Mouse (Mus musculus) forebrain, embryonic 16.5 days (tissue): ENCODE data around the gene Shroom2. TPM values are rescaled to one million over a fixed set of nuclear protein-coding genes. Genes with fewer than 3 reads are reported as not detected.
A peak's percentile ranks its signal among the peaks of the same experiment; 100 is the strongest.

Source experiments
- ATAC-seq: fragments of 200-750 bp; cut with Nextera tagmentation; 2 replicates; pipeline ENCODE4 v1.8.0; 2017; ENCODE audit warnings: mild to moderate bottlenecking, moderate library complexity
- H3K27ac ChIP-seq: fragments of 300-500 bp; sonication (generic); 2 replicates; pipeline ENCODE4 v1.5.1; 2014; ENCODE audit warnings: low read length, control low read depth
- H3K27me3 ChIP-seq: fragments of 300-500 bp; sonication (generic); replicated peaks from 2 replicates; pipeline ENCODE4 v1.6.1; 2014; ENCODE audit warnings: low read length; ENCODE audit not compliant: control insufficient read depth, insufficient read depth
- H3K36me3 ChIP-seq: fragments of 300-500 bp; sonication (generic); 2 replicates; pipeline ENCODE4 v1.6.1; 2014; ENCODE audit not compliant: control insufficient read depth, insufficient read depth
- H3K4me1 ChIP-seq: fragments of 300-500 bp; sonication (generic); replicated peaks from 2 replicates; pipeline ENCODE4 v1.6.1; 2014; ENCODE audit warnings: low read length; ENCODE audit not compliant: control insufficient read depth, insufficient read depth
- H3K4me2 ChIP-seq: fragments of 300-500 bp; sonication (generic); 2 replicates; pipeline ENCODE4 v1.6.1; 2014; ENCODE audit warnings: mild to moderate bottlenecking, low read length, control low read depth
- H3K4me3 ChIP-seq: fragments of 300-500 bp; sonication (generic); replicated peaks from 2 replicates; pipeline ENCODE4 v1.5.1; 2014; ENCODE audit warnings: mild to moderate bottlenecking, low read length, control low read depth
- H3K9ac ChIP-seq: fragments of 300-500 bp; sonication (generic); replicated peaks from 2 replicates; pipeline ENCODE4 v1.6.1; 2014; ENCODE audit warnings: low read depth, low read length, control low read depth
- H3K9me3 ChIP-seq: fragments of 300-500 bp; sonication (generic); 2 replicates; pipeline ENCODE4 v1.6.1; 2016; ENCODE audit warnings: low read length; ENCODE audit not compliant: control insufficient read depth
- WGBS: fragments of 180-500 bp; shearing (Covaris S2); extraction: QIAGEN DNeasy Blood & Tissue Kit; methylation state at CpG from one replicate; pipeline ENCODE4 v1.1.7; 2014; 5-methylcytosine and 5-hydroxymethylcytosine counted together
- polyA plus RNA-seq: library from polyadenylated mRNA; unstranded; fragments of >200 nt; fragmentation: Nextera tagmentation; extraction: Ambion mirVana; gene quantifications from 2 replicates; pipeline ENCODE4 v1.2.1, GENCODE M21; 2015

Gene Shroom2
- polyA plus RNA-seq, 1 experiment from 2014 or later = 59.3 TPM

GRCm38 (mm10) chrX:152657363-152658036 lies 111.8 kb downstream of the Shroom2 start:
- H3K4me3 ChIP-seq = no peak overlapping the region
- H3K9me3 ChIP-seq = no peaks in the 10 kb centered on the region
- no peak overlapping the region for H3K27ac ChIP-seq
- H3K9ac ChIP-seq = no peak overlapping the region
- no peak for ATAC-seq
- 45% methylated on average over 4 of the region's 4 CpGs for WGBS
- peaks cover 8% of the 10 kb centered on the region for H3K4me1 ChIP-seq
- no peaks in the 10 kb centered on the region for H3K36me3 ChIP-seq
- H3K27me3 ChIP-seq = no peaks in the 10 kb centered on the region; the same call in 1 of the 2 replicates
- H3K4me2 ChIP-seq = no peak overlapping the region

- no peak overlapping the region for H3K4me3 ChIP-seq
- no peaks in the 10 kb centered on the region for H3K36me3 ChIP-seq
- no peak overlapping the region for H3K9ac ChIP-seq
- H3K27ac ChIP-seq = peak overlapping the region; percentile 38
- WGBS = 62% methylated on average over 2 of the region's 2 CpGs
- H3K4me2 ChIP-seq = no peak overlapping the region
- H3K9me3 ChIP-seq = no peaks in the 10 kb centered on the region
- ATAC-seq = peak; percentile 16; the same call in 1 of the 2 replicates
- no peaks in the 10 kb centered on the region; the same call in 1 of the 2 replicates for H3K27me3 ChIP-seq
- peaks cover 8% of the 10 kb centered on the region for H3K4me1 ChIP-seq
Observed at GRCm38 (mm10) chrX:152656609-152656939, 112.7 kb downstream of the Shroom2 start.

GRCm38 (mm10) chrX:152655796-152656608 lies 113.3 kb downstream of the Shroom2 start:
- Histone ChIP-seq H3K4me3 (peak overlapping the region; percentile 15; the same call in 1 of the 2 replicates), H3K27me3 (no peaks in the 10 kb centered on the region), H3K4me1 (peaks cover 8% of the 10 kb centered on the region), H3K4me2 (peak overlapping the region; percentile 24), H3K9ac (no peak overlapping the region), H3K9me3 (no peaks in the 10 kb centered on the region), H3K27ac (peak overlapping the region; percentile 38), H3K36me3 (no peaks in the 10 kb centered on the region)
- ATAC-seq = peak; percentile 96
- 31% methylated on average over 8 of the region's 8 CpGs for WGBS

DNA sequence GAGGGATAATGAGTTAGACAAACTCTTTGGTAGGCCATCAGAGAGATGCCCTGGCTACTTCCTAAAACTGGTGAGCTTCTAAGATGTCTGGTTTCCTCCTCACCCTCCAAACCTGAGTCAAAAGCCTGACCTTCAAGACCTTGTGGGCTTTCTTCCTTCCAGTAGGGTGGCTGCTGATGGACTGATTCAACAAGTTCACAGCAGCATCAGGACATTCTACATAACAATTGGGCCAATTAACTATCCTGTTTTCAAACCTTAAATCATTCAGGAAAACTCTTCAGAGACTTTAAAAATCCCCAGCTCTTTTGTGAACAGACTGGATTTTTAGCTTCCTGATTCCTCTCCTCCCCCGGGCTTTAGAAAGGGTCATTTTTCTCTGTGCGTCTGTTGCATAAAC lies 116.6 kb downstream of the Shroom2 start:
- Histone ChIP-seq H3K4me1 (peaks cover 8% of the 10 kb centered on the region), H3K36me3 (no peaks in the 10 kb centered on the region), H3K9me3 (no peaks in the 10 kb centered on the region), H3K4me3 (no peak overlapping the region), H3K4me2 (no peak overlapping the region), H3K27me3 (no peaks in the 10 kb centered on the region), H3K9ac (no peak overlapping the region), H3K27ac (no peak overlapping the region)
- 70% methylated on average over 2 of the region's 2 CpGs for WGBS
- ATAC-seq = no peak

DNA sequence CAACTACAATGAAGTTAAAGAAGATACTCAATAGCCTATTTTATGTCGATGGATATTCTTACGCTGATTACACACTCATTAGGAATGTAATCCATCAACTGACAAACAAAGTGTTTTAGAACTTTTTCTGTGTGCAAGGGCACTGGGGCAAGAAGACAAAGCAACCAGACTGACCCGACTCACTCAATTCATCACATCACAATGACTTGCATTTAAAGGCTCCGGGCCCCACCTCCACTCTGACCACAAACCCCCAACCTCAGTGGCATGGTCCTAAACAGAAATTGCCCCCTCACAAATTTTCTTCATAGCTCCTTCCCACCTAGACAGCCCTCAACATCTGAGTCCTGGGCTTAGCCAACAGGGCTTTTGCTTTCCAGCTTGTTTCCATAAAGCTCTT lies 124.4 kb downstream of the Shroom2 start:
- H3K9ac ChIP-seq = no peak overlapping the region
- H3K4me1 ChIP-seq = 0 out of 2 replicates have a peak, but pooled peaks cover 2% of the 10 kb centered on the region
- H3K9me3 ChIP-seq = no peaks in the 10 kb centered on the region
- no peaks in the 10 kb centered on the region for H3K27me3 ChIP-seq
- no peak overlapping the region for H3K4me2 ChIP-seq
- H3K36me3 ChIP-seq = no peaks in the 10 kb centered on the region
- ATAC-seq = no peak
- no peak overlapping the region for H3K27ac ChIP-seq
- WGBS = 23% methylated on average over 4 of the region's 4 CpGs
- no peak overlapping the region for H3K4me3 ChIP-seq

- ATAC-seq = peak; percentile 86
Observed at GRCm38 (mm10) chrX:152643679-152644638, 125.3 kb downstream of the Shroom2 start.

DNA sequence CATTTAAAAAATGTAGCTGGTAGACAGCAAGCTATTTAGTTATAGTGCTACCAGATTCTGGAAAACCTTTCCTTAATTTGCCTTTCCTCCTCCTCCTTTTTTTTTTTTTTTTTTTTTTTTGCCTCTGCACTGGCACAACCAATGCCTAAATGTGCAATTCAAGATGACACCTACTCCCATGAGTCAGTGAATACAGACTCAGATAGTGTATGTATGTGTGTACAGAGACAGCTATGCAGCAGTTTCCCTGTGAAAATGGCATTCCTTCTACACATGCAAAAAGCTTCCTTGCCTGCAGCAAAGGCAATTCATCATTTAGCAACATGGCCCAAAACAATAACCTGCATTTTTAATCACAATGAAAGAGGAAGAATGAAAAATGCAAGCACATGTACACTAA lies 126.1 kb downstream of the Shroom2 start:
- no peaks in the 10 kb centered on the region for H3K9me3 ChIP-seq
- peak overlapping the region; percentile 37 for H3K4me3 ChIP-seq
- H3K27me3 ChIP-seq = no peaks in the 10 kb centered on the region
- H3K36me3 ChIP-seq = no peaks in the 10 kb centered on the region
- H3K4me1 ChIP-seq = 0 out of 2 replicates have a peak, but pooled peaks cover 2% of the 10 kb centered on the region
- peak overlapping the region; percentile 16; the same call in 1 of the 2 replicates for H3K4me2 ChIP-seq
- no peak overlapping the region for H3K9ac ChIP-seq
- peak; percentile 70; the same call in 1 of the 2 replicates for ATAC-seq
- no peak overlapping the region; the same call in 1 of the 2 replicates for H3K27ac ChIP-seq

More at GRCm38 (mm10) chrX:152643679-152644638, 125.3 kb downstream of the Shroom2 start:
- H3K4me2 ChIP-seq = peak overlapping the region; percentile 42
- peak overlapping the region; percentile 37 for H3K4me3 ChIP-seq
- peak overlapping the region; percentile 40 for H3K9ac ChIP-seq
- no peaks in the 10 kb centered on the region for H3K36me3 ChIP-seq
- H3K27ac ChIP-seq = peak overlapping the region; percentile 68
- WGBS = 21% methylated on average over 11 of the region's 11 CpGs
- H3K4me1 ChIP-seq = 0 out of 2 replicates have a peak, but pooled peaks cover 2% of the 10 kb centered on the region
- no peaks in the 10 kb centered on the region for H3K27me3 ChIP-seq
- H3K9me3 ChIP-seq = no peaks in the 10 kb centered on the region

DNA sequence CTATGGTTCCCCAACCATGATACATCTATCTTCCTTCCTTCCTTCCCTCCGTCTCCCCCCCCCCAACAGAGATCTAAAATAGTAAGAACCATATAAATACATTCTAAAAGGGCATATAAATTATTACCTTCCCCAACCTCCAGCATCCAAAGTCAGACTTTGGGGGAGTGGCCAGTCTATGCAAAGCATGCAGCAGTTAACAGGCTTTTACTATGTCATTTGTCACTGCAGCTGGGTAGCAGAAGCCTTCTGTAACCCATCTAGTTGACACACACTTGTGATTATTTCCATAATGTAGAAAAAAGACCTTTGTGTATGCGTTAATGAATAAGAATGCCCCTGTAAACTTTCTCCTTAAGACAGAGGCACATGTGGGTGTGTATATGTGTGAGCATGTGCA lies 126.6 kb downstream of the Shroom2 start:
- Histone ChIP-seq H3K4me2 (peak overlapping the region; percentile 35), H3K4me1 (0 out of 2 replicates have a peak, but pooled peaks cover 2% of the 10 kb centered on the region), H3K27me3 (no peaks in the 10 kb centered on the region), H3K9me3 (no peaks in the 10 kb centered on the region), H3K36me3 (no peaks in the 10 kb centered on the region), H3K9ac (no peak overlapping the region), H3K4me3 (peak overlapping the region; percentile 2; the same call in 1 of the 2 replicates), H3K27ac (no peak overlapping the region)
- WGBS = 75% methylated on average over 2 of the region's 2 CpGs
- ATAC-seq = 0 out of 2 replicates have a peak, but pooled peaks have one; percentile 39
